Mouse (Mus musculus): ENCODE measurements around the gene Efna1.

GRCm38 (mm10) chr3:89280050-89280605 is 814 bp downstream of the Efna1 start:
- TF ChIP-seq CTCF (IDR thresholded peaks at IDR 0.05; ENCODE audit: control insufficient read depth, insufficient read depth, insufficient read length) (no peak), CEBPB (IDR thresholded peaks at IDR 0.05; ENCODE audit: low read depth) (no peak)
